Mouse (Mus musculus) kidney, adult 8-10 months (tissue): ENCODE results near the gene Kdm8.

ENCODE experiments used
- DNase-seq, 2 experiments: peaks; one replicate each; pipeline ENCODE4 v3.0.0; 2022

The Kdm8 gene

DNA sequence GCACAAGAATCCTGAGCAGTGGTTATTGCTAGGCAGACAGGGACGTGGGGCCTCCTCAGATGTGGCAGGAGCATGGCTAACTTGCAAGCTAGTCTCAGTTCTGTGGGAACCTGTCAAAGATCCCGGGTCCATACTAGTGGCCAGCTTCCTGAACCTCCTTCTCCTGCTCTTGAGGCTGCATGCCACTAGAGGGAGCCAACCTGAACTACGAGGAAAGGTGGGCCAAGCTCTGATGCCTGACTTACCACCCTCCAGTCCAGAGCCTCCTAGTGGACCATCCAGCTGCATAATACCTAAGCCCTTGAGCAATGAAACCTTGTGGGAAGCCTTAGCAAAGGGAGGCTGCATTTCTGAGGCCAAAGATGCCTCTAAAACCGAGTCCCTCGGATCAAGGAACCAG lies 25.5 kb downstream of the Kdm8 start:
- peak; percentile 59 to 70 for DNase-seq

DNA sequence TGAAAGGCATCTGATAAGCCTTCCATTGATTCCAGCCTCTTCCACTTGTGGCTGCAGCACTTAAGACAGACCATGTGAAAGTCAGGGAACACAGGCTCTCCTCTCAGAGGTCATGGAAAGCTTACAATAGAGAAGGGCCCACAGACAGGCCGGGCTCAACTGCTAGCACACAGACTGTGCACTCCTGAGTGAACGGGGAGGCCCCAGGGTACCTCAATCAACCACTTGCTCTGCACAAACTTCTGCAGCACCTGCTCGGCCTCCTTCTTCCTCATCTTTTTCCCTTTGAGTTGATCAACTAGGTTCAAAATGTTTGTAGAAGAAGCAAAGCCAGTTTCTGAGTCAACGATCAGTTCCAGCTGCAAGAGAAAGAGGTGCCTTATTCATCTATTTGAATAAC lies 26.4 kb downstream of the Kdm8 start:
- no peak for DNase-seq

DNA sequence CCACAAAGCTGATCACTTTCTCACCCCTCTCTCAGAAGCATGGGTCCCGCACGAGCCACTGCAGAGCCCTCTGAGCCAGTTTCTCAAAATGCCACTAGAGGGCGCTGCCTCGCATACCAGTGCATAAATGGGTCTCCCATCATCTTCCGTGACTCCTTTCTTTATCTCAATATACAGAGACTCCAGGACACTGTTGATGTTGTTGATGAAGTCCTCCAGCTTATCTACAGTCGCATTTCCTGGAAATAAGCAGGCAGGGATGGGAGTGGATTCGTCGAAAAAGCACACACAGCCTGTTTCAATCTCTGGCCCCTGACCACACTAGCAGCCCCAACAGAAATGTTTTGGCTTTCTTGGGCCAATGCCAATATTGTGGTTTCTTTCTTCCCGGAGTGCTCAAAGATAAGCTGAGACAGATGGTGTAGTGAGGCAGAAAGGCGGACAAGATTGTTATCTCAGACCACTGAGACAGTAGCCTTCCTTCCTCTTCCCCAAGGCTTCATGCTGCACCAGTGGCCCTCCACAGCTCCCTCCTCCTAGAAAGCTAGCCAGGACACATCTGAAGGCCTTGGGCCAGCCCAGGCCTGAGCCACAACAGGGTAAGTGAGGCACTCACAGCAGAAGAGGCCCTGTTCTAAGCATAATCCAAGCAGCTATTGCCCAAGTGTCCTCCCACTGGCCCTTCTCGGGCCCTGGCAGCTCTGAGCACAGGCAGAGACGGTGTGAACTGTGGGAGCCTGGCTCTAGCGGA lies 27.7 kb downstream of the Kdm8 start:
- peak; percentile 68 for DNase-seq

DNA sequence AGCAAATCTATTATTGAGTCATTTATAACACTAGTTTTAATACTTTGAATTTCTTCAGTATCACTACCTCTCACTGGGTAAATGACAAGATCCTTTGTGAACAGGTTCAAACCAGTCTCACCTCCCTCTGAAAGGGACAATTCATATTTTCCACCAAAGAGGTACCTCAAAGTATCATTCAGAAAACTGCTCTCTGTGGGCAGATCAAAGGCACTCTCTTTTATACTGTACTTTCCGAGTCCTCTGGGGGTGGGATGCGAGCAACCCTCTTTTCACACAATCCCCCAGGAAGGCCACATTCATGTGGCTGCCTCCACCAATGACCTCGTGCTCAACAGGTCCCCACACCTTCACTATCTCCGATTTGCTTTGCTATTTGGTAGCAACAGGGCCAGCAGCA lies 30.1 kb downstream of the Kdm8 start:
- DNase-seq: no peak

DNA sequence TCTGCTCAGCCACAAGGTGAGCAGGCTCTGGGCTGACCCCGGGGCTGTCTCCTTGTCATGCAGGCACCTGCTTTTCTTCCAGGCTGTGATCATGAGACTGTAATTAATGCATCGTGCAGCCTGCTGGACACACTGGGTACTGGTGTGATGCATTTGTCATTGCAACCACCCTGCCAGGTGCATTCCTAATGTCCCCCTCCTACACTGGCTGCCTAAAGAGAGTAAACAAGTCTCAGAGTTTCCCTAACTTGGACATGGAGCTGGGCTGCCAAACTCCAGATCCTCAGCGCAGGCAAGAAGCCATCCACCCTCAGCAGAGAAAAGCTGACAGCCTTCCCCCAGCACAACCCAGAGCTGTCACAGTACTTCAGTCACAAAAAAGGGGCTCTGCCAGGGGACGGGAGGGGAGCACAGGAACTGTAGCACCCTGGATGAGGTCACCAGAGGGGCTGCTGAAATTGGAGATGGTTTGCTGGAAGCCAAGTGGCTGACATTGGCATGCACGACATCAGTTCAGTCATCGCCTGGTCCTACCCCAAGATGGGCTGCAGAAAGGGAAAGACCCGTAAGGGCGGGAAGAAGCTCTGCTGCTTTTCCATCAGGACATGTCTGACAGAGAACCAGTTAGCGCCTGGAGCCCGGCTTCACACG lies 31.2 kb downstream of the Kdm8 start:
- no peak for DNase-seq

DNA sequence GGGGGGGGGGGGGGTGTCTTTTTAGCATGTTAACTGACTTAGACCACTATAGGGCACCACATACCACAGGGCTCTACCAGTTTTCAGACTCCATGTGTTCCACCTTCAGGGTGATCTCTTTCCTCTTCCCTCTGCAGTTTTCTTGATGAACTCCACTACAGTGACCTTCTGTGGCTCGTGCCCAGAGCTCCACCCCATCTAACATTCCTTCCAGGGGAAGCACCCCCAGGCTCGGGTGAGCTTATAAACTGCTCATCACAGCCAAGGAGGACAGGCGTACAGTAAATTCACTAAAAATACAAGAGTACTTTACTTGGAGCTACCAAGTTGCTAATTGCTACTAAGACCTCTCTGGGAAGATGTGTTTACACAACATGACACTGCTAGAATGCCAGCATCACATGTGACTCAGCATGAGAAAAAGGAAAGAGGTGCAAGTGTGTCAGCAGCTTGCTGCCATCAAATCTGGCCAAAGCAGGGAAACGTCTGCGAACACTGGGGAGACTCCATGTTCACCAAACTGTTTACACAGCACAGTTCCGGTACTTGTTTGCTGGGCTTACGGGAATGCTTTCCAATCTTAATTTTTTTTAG lies 34.0 kb downstream of the Kdm8 start:
- DNase-seq: peak in 1 of 2 experiments; percentile 15

DNA sequence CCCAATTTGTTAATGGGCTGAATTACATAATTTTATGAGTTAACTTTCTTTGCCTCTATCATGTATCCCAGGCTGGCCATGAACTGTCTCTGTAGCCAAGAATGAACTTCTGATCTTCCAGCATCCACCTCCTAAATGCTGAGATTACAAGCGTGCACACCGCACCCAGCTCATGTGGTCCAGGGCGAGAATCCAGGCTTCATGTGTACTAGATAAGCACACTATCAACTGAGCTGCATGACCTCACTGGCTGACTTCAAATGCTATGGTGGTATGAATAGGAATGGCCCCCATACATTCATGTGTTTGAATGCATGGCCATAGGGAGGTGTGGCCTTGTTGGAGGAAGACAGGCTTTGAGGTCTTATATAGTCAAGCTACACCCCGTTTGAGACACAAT lies 36.0 kb downstream of the Kdm8 start:
- no peak for DNase-seq

DNA sequence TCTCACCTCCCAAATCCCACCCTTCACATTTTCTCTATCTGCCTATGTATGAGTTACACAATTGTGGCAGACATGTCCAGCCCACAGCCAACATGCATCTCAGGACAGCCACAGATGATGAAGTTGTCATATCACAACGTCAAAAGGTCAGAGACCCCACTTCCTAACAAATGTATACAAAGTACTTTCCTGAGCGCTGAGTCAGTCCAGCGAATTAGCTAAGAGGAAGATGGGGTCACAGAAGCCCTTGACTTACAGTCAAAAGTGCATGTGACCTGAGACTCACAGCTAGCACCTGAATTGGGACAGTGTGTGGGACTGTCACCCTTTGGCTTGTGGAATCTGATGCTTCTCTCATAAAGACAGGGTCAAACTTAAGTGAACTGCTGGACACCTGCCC lies 37.9 kb downstream of the Kdm8 start:
- DNase-seq: no peak

DNA sequence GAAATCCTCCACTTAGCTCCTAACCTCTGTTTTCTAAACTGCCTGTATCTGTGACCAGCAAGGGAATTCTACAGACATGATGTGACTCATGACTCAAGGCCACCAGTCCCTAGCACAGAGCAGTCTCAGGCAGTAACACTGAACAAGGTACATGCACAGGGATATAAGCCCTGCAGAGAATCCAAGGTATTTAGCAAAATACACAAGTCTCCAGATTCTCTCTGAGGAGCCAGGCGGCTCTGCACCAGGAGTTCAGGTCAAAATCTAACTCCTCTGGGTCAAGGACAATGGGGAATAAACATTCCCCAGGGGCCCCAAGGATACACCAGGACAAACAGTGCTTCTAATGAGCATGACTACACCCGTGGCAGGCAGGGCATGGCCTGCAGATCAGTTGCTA lies 38.4 kb downstream of the Kdm8 start:
- DNase-seq: no peak

DNA sequence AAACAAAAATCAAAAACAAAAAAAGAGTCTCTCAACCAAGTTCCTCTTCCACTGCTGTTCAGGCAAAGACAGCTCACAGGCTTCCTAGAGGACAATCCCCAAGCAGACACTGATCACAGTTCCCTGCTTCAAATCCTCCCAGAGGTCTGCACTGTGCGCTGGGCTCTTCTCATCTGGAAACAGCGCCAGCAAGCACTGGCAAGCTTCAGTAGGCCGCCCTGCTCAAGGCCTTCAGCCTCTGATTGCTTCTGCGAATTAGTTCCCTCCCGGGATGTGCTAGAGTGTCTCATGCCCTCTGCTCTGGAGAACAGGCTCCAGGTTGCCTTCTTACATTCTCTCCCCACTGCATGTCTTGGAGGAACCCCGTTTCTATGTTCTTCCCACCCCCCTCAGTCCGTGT lies 40.3 kb downstream of the Kdm8 start:
- no peak for DNase-seq

DNA sequence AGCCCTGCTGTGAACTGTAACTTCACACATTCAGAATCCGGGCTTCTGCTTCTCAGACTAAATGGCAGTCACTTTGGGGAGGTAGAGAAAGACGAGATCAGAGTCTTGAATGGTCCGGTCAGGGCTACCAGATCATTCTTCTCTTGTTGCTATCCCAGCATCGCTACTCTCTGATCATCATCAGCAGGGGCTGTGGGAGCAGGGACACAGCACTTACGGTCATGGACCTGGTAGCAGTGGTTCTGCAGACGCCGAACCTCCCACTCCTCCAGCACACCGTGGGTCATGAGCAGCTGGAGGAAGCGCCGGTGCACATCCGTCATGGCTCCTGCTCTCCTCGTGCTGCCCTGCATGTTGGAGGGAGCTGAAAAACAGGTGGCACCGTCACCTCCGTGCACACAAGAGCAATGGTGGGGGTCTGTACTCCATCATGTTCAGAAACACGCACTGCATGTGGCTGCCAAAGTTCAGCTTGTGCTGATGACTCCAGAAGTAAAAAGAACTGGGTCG lies 41.7 kb downstream of the Kdm8 start:
- no peak for DNase-seq

DNA sequence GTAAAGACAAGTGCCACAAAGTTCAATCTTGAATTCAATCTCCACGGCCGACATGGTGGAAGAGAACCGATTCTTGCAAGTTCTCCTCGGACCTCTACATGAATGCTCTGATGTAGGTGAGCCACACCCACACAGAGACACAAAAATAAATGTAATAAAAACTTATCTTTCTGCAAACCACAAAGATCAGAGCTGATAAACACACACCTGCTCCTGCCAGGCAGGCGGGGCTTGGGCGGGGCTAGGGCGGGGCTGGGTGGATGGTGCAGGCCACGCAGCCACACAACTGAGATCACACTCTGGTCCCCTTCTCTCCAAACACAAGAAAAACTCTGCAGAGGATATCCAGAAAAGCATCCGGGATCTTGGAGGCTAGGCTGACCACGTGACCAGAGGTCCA lies 42.6 kb downstream of the Kdm8 start:
- DNase-seq: no peak

DNA sequence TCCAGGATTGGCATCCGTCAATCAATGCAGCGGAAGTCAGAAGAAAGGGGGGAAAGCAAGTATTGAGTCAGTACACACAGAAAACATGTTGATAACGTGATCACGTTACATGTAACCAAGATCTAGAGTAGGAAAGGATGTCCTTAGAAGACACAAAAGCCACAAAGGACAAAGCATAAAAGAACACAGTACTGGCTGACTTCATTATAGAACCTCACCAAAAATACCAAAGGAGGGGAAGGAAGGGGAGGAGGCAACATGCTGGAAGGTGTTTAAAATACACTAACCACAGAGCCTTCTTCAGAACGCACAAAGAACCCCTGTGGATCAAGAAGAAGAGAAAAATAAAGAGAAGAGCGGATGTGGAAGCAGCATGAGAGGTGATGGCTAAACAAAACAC lies 44.2 kb downstream of the Kdm8 start:
- DNase-seq: no peak

DNA sequence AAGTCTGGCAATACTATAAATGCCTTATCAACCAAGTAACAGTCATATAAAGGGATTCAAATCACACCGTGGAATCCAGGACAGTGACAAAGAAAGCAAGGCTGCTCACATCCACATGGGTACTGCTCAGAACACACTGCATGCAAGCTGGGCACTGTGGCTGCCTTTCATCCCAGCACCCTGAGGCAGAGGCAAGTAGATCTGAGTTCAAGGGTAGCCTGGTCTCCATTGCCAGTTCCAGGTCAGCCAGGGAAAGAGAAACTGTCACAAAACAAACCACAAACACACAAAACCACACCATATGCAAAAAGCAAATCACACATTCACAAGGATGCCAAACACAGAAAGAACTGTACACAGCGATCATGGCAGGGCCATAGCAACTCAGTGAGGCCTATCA lies 45.2 kb downstream of the Kdm8 start:
- no peak for DNase-seq

DNA sequence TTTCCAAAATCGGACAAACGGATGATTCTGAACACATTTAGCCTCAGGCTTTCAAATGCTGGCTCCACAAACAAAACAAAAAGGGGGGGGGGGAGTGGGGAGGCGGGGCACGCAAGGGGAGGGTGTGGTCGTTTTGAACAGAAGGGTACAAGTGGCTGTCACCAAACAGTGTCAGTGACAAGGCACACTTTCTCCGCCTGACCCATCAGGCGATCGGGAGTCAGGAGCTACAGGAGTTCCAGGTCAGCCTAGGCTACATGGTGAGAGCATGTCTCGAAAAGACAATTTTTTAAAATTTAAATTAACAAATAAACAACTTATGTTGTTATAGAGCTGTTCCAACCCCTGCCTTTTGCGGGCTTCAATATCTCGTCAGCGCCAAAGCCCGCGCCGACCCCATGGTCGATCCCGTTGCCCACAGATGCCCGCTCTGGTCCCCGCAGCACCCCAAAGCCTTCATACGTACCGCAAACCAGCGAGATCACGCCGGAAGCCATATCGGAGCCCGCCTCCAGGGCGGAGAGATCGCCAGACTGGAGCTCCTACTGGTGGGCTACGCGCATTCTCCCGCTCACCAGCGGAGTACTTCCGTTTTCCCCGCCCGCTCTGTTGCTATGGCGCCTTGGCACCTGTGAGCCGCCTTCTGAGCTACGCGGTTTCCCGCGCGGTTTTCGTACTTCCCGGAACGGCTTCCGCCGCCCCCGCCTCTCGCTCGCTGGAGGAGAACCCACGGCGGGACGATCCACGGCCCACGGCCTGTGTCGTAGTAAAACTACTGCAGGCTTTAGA lies 46.7 kb downstream of the Kdm8 start, which contains the start of gene Nsmce1:
TSS of gene Nsmce1 (minus strand) at position 650 of the 789 bp plus-strand sequence.
- DNase-seq: peak; percentile 95

DNA sequence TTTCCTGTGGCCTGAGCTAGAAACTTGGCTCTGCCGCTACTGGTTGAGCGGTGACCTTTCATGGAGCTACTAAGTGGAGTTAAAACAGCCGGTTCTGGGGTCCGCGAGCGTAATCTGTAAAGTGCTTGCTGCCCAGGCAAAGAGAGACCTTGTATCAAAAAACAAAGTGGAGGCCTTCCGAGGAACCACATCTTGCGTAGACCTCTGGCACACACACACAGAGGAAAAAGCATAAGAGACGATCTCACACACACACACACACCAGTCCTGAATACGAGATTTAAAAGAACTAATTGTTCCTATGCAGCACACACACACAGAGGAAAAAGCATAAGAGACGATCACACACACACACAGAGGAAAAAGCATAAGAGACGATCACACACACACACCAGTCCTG lies 47.3 kb downstream of the Kdm8 start:
- no peak for DNase-seq

DNA sequence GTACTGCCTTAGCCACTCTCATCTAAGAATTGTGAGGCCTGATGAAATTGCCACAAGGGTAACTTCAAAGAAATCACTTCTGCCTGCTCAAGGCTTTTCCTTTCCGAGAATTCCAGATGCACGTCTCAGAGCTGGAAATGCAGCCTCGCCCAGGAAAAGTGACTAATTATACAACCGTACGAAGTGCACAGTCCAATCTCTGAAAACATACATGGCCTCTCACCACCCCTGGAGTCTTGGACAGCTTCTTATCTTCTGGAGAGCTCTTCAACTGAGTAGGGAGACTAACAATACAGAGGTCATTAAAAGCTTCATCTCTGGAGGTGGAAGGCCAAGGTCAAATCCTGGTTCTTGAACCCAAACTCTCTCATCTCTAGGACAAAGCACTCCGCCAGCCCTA lies 48.1 kb downstream of the Kdm8 start:
- DNase-seq: no peak

DNA sequence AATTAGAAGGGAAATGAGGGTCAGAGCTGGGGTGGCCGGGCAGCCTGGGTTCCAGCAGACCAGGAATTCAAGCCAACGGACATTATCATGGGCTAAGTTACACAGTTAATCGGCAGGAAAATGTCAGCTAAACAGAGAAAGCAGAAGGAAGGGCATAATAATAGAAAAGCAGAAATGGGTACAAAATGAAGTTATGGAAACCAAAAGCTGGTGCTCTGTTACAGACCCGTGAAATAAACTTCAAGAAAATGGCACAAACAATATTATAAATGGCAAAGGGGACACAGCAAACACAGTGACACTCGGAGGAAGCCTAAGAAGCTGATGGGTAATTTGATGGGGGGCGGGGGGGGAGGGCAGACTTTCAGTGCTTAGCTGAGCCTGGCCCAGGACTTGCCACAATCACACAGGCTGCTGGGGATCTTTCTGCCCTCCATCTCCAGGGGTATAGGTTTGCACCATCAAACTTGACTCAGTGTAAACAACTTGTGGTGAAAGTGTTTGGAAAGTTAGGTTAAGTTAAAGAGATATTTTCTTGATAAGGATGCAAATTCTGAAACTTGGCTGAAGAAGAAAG lies 51.5 kb downstream of the Kdm8 start:
- DNase-seq: no peak

DNA sequence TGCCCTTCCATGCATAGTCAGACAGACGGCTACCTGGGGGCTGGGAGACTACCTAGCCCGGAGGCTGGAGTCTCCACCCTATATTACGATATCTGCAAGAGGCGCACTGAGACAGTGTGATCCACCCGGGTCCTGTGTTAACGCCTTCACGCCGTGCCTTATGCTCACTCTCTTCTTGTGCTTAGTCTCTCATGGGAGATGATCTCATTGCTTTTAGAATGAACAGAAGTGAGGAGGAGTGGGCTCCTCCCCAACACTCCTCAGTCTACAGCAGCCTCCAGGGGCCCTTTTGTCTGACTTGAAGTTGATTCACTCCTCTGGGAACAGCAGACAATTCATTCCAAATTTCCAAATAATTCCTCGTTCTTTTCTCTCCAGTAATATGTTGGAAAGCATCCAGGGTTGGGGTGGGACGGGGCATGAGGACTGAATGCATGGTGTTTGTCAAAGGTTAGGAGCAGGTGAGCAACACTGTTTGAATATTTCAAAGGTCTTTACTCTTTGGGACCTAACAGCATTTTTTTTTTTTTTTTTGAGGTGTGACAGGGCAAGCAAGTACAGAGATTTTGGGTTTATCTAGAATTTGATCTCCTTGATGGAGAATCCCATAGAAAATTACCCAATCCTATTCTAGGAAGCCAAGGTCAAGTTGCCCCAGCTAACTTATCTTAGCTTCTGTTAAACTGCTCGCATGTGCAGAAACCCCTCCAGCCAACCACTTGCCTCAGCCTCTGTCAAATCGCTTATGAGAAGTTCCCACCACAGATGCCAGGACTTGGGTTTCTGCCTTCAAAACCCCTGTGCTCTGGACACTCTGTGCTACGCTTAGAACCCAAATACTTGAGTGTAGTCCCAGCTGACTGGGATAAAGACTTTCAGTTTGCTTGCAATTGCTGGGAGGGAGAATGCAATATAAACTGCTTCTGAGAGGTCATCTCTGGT lies 55.7 kb downstream of the Kdm8 start:
- no peak for DNase-seq

DNA sequence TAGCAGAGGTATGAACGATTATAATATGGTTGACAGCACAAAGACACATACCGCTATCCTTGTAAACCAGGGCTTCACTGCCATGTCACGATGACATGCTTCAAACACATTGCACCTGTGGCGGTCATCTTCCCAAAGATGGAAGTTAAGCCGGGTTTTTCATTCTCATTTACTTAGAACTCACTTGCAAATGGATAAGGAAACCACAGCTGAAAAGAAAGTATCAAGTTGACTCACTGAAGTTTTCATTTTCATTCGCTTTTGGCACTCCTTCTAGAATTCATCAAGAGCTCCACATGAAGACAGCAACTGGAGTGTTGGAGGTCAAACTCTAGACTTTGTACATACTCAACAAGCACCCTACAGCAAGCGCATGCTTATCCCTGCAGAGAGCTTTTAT lies 56.4 kb downstream of the Kdm8 start:
- DNase-seq: no peak

DNA sequence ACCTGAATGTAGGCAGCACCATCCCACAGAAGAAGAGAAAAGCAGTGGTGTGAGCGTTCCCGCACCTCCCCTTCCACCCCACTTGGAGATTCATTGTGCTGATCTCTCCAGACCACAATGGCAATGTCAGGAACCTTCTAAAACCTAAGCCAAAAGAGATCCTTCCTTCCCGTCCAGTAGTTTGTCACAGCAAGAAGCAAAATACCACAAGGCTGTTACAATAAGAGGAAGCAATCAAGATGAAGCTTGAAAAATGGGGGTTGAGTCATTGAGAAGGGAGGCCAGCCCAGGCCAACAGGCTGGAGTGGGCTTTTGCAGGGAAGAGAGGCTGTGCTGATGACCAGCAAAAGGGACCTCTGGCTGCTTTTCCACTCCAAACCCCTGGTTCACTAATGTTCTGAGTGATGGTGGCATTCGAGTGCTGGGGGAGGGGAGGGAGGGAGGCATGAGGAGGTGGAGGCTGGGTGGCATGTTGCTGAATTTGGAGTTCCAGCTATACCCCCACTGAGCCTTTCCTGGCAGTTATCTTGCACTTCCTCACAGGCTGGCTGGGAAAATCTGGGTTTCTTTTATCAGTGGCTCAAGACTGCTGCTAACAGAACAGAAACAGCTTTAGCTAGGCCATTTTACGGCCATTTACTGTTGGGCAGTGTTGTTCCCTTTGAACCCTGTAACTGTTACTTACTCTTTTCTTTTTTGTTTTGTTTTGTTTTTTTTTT lies 59.1 kb downstream of the Kdm8 start:
- no peak for DNase-seq
